Mouse (Mus musculus) cerebellum, adult 2 months (tissue): ENCODE results near the gene Rims3. TPM values are rescaled to one million over a fixed set of nuclear protein-coding genes. Genes with fewer than 3 reads are reported as not detected.
A peak's percentile ranks its signal among the peaks of the same experiment; 100 is the strongest.

ENCODE experiments used
- DNase-seq, 2 experiments: peaks; one replicate each; pipeline ENCODE4 v3.0.0; 2021
- H3K27ac ChIP-seq: fragments of 200-500 bp; 2 replicates; pipeline ENCODE4 v1.5.1; 2012; ENCODE audit warnings: low read length, control low read depth, inconsistent platforms; ENCODE audit not compliant: insufficient read depth
- H3K27me3 ChIP-seq: fragments of 200-500 bp; 2 replicates; pipeline ENCODE4 v1.6.1; 2012; ENCODE audit warnings: inconsistent platforms, mild to moderate bottlenecking, low read length, moderate library complexity; ENCODE audit not compliant: control insufficient read depth, insufficient read depth
- H3K4me1 ChIP-seq: fragments of 200-500 bp; 2 replicates; pipeline ENCODE4 v1.6.1; 2011; ENCODE audit warnings: low read length; ENCODE audit not compliant: control insufficient read depth, insufficient read depth
- H3K4me3 ChIP-seq: fragments of 200-500 bp; replicated peaks from 2 replicates; pipeline ENCODE3; 2011; ENCODE audit warnings: mild to moderate bottlenecking, low read depth, low read length, control low read depth; ENCODE audit not compliant: insufficient read depth
- CTCF ChIP-seq: fragments of 200-500 bp; IDR thresholded peaks from 2 replicates; pipeline ENCODE4 v1.5.1; 2011; ENCODE audit warnings: low read depth, mild to moderate bottlenecking, control low read depth, low read length, moderate library complexity, borderline replicate concordance; ENCODE audit not compliant: insufficient read depth
- POLR2A ChIP-seq: fragments of 200-500 bp; IDR thresholded peaks from 2 replicates; pipeline ENCODE4 v1.6.1; 2011; ENCODE audit warnings: low read length, control low read depth, borderline replicate concordance; ENCODE audit not compliant: insufficient read depth
- whole genome bisulfite sequencing: fragments of 180-500 bp; shearing (Covaris S2); methylation state at CpG from one replicate; pipeline ENCODE4 v1.1.7; 2018; 5-methylcytosine and 5-hydroxymethylcytosine counted together
- polyA plus RNA-seq: library from polyadenylated mRNA; depleted of rRNA; stranded (reverse); fragments of >200 nt; gene quantifications from 2 replicates; pipeline ENCODE4 v1.2.3, GENCODE M21; 2012

The Rims3 gene
- polyA plus RNA-seq, 1 experiment: 104 TPM

- TF ChIP-seq CTCF (no peak), POLR2A (no peak)
- peaks cover 2% of the 10 kb centered on the region; the same call in 1 of the 2 replicates for H3K4me1 ChIP-seq
- no peak overlapping the region for H3K4me3 ChIP-seq
- DNase-seq: no peak
- H3K27me3 ChIP-seq: no peaks in the 10 kb centered on the region
- H3K27ac ChIP-seq: no peak overlapping the region
- 77% methylated on average over 1 of the region's 1 CpGs for WGBS
Observed at GRCm38 (mm10) chr4:120819296-120819695, 35.3 kb upstream of the Rims3 start.

- peaks cover 2% of the 10 kb centered on the region; the same call in 1 of the 2 replicates for H3K4me1 ChIP-seq
- H3K4me3 ChIP-seq: no peak overlapping the region
- no peak overlapping the region for H3K27ac ChIP-seq
- TF ChIP-seq CTCF (no peak), POLR2A (no peak)
- no peaks in the 10 kb centered on the region for H3K27me3 ChIP-seq
- WGBS: 92% methylated on average over 2 of the region's 2 CpGs
- DNase-seq: no peak
Observed at GRCm38 (mm10) chr4:120819871-120820270, 34.7 kb upstream of the Rims3 start.

- DNase-seq: no peak
- no peak for TF ChIP-seq POLR2A
- TF ChIP-seq CTCF: no peak
- Histone ChIP-seq H3K27ac (no peak overlapping the region), H3K4me1 (peaks cover 2% of the 10 kb centered on the region; the same call in 1 of the 2 replicates), H3K4me3 (no peak overlapping the region), H3K27me3 (no peaks in the 10 kb centered on the region)
- WGBS: 94% methylated on average over 2 of the region's 2 CpGs
Observed at GRCm38 (mm10) chr4:120822191-120822911, 32.3 kb upstream of the Rims3 start.

GRCm38 (mm10) chr4:120825100-120825553 is 29.5 kb upstream of the Rims3 start:
- Histone ChIP-seq H3K4me1 (peaks cover 2% of the 10 kb centered on the region; the same call in 1 of the 2 replicates), H3K4me3 (peak overlapping the region; percentile 74), H3K27me3 (no peaks in the 10 kb centered on the region), H3K27ac (peak overlapping the region; percentile 99)
- WGBS: under 1% methylated on average over 46 of the region's 53 CpGs
- TF ChIP-seq CTCF (no peak), POLR2A (peak; percentile 64)
- peak; percentile 97 to 99 for DNase-seq

- TF ChIP-seq POLR2A: peak; percentile 70
- no peak for TF ChIP-seq CTCF
- H3K4me3 ChIP-seq: peak overlapping the region; percentile 66
- H3K27ac ChIP-seq: peak overlapping the region; percentile 99
- no peaks in the 10 kb centered on the region for H3K27me3 ChIP-seq
- peaks cover 2% of the 10 kb centered on the region; the same call in 1 of the 2 replicates for H3K4me1 ChIP-seq
- DNase-seq: peak; percentile 97 to 98
- WGBS: under 1% methylated on average over 54 of the region's 55 CpGs
Observed at GRCm38 (mm10) chr4:120825577-120826326, 28.9 kb upstream of the Rims3 start.

GRCm38 (mm10) chr4:120826418-120826817 is 28.2 kb upstream of the Rims3 start:
- Histone ChIP-seq H3K27me3 (no peaks in the 10 kb centered on the region), H3K4me3 (no peak overlapping the region), H3K4me1 (peaks cover 2% of the 10 kb centered on the region; the same call in 1 of the 2 replicates), H3K27ac (no peak overlapping the region)
- DNase-seq: peak in 1 of 2 experiments; percentile 30
- WGBS: 94% methylated on average over 6 of the region's 6 CpGs
- TF ChIP-seq CTCF: no peak
- no peak for TF ChIP-seq POLR2A

GRCm38 (mm10) chr4:120830767-120831166 is 23.8 kb upstream of the Rims3 start:
- no peak overlapping the region for H3K27ac ChIP-seq
- no peak for DNase-seq
- H3K4me1 ChIP-seq: no peaks in the 10 kb centered on the region
- no peak overlapping the region for H3K4me3 ChIP-seq
- TF ChIP-seq POLR2A (no peak), CTCF (no peak)
- WGBS: 38% methylated on average over 5 of the region's 5 CpGs
- H3K27me3 ChIP-seq: no peaks in the 10 kb centered on the region
